Mouse (Mus musculus) retina, adult 2 months (tissue): ENCODE measurements around the gene Tm4sf1.

Experiments used
- DNase-seq: peaks from one replicate; pipeline ENCODE4 v3.0.0-alpha.2; 2012; ENCODE audit warnings: low read depth, low spot score

Tm4sf1 gene

GRCm38 (mm10) chr3:57301921-57302539 is at the start of gene Tm4sf1:
Gene Tm4sf1 (minus strand): TSS chr3:57301988.
- DNase-seq, result no peak

DNA sequence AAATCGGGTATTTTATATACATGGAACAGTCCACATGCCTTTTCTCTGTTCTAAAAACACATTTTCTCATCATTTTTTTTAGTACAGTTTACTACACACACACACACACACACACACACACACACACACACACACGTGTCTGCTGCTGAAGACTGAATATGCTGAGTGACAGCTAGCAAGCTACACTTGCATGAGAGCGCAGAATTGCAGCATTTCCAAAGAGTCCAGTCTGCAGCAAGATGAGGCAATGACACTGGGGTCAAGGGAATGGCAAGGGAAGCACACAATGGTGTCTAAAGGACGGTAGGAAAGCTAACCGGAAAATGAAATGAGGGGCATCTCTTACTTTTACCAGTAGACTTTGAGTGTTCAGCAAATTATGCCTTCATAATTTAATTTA is 43.0 kb upstream of the Tm4sf1 start:
- no peak for DNase-seq

- DNase-seq, result no peak
Measured at GRCm38 (mm10) chr3:57343837-57344607, 42.2 kb upstream of the Tm4sf1 start.

- DNase-seq, result no peak
Measured at GRCm38 (mm10) chr3:57342976-57343375, 41.2 kb upstream of the Tm4sf1 start.

- DNase-seq, result no peak
Measured at GRCm38 (mm10) chr3:57341321-57341720, 39.5 kb upstream of the Tm4sf1 start.

- DNase-seq, result no peak
Measured at GRCm38 (mm10) chr3:57335080-57335815, 33.5 kb upstream of the Tm4sf1 start.

GRCm38 (mm10) chr3:57327941-57328340 is 26.2 kb upstream of the Tm4sf1 start:
- DNase-seq, result no peak

- DNase-seq, result no peak
Measured at GRCm38 (mm10) chr3:57307076-57307475, 5.3 kb upstream of the Tm4sf1 start.

- no peak for DNase-seq
Measured at GRCm38 (mm10) chr3:57305564-57305963, 3.8 kb upstream of the Tm4sf1 start.

GRCm38 (mm10) chr3:57304484-57304883 is 2.7 kb upstream of the Tm4sf1 start:
- DNase-seq, result no peak

DNA sequence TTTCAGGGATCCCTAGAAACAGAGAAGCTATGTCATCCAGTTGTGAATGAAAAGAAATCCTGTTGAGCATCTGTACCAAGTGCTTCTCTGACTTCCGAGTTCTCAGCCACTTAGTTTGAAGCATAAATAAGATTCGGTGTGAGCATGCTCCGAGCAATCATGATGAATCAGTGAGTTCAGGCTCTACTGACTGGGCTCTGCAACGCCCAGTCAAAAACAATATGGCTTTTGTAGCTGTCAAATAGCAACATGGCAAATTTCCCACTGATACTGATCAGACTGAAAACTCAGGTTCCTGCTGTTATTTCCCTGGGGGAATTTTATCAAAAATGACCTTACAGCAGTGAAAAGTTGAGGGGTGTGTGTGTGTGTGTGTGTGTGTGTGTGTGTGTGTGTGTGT is 2.3 kb upstream of the Tm4sf1 start:
- DNase-seq, result no peak

GRCm38 (mm10) chr3:57303486-57303885 is 1.7 kb upstream of the Tm4sf1 start:
- DNase-seq, result no peak

GRCm38 (mm10) chr3:57302886-57303285 is 1.1 kb upstream of the Tm4sf1 start:
- no peak for DNase-seq

GRCm38 (mm10) chr3:57301366-57301765 is 422 bp downstream of the Tm4sf1 start:
- no peak for DNase-seq

DNA sequence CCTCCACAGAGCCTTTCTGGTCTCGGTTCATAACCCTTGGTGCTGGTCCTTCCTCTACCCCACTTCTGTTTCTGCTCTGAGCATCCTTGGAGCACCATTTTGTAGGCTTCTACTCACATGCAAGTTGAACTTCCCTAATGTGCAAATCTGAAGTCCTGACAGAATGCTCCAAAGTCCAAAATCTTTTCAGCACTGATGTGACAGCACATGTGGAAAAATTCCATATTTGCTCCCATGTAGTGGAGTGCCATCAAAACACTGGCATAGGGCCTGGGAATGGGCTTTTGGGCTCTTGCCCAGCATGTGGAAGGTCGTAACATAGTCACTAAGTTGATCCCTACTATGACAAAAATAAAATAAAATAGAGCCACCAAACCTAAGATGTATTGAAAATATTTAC is 3.8 kb downstream of the Tm4sf1 start:
- no peak for DNase-seq

GRCm38 (mm10) chr3:57296574-57296973 is 5.2 kb downstream of the Tm4sf1 start:
- DNase-seq, result no peak

DNA sequence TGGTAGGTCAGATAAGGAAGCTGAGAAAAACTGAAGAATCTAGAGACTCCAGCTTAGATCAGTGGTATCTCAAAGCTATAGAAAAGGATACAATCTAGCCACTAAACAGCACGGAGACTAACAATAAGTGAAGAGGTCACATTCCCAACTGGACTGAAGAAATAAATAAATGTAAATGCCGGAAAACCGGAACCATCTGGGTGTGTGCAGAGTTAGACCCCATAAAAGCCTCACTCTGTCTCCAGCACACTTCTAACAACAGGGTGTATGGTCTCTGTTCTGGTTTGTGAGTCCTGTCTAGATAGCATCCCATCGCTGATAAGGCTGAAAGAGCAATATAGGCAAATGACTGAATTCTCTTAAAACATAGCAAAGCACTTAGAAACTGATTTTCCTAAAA is 6.2 kb downstream of the Tm4sf1 start:
- no peak for DNase-seq

- no peak for DNase-seq
Measured at GRCm38 (mm10) chr3:57294742-57295525, 6.9 kb downstream of the Tm4sf1 start.

GRCm38 (mm10) chr3:57293925-57294324 is 7.9 kb downstream of the Tm4sf1 start:
- DNase-seq, result no peak

DNA sequence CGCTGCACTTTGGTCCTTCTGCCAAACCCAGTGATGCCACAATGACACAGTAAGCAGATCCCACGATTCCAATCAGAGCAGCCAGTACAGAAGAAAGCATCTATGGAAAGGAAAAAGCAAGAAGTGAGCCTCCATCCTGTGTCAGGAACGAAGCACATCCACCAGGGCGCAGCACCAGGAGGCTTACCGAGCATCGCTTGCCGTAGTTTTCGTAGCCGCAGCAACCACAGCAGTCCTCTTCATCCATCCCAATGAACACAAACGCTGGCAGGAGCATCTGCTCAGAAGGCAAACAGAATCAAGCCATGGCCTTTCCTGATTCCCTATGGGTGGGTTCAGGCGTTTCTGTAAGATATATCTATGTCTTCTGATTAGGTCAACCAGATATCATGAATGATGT is 9.0 kb downstream of the Tm4sf1 start:
- no peak for DNase-seq

- DNase-seq, result no peak
Measured at GRCm38 (mm10) chr3:57288944-57289491, 12.8 kb downstream of the Tm4sf1 start.
